Mouse (Mus musculus): Measurements from ENCODE around the gene 1110051M20Rik. TPM values are rescaled to one million over a fixed set of nuclear protein-coding genes. Genes with fewer than 3 reads are reported as not detected.

The 1110051M20Rik gene
- polyA plus RNA-seq, 1 experiment from 2014 or later = 6.0 TPM

DNA sequence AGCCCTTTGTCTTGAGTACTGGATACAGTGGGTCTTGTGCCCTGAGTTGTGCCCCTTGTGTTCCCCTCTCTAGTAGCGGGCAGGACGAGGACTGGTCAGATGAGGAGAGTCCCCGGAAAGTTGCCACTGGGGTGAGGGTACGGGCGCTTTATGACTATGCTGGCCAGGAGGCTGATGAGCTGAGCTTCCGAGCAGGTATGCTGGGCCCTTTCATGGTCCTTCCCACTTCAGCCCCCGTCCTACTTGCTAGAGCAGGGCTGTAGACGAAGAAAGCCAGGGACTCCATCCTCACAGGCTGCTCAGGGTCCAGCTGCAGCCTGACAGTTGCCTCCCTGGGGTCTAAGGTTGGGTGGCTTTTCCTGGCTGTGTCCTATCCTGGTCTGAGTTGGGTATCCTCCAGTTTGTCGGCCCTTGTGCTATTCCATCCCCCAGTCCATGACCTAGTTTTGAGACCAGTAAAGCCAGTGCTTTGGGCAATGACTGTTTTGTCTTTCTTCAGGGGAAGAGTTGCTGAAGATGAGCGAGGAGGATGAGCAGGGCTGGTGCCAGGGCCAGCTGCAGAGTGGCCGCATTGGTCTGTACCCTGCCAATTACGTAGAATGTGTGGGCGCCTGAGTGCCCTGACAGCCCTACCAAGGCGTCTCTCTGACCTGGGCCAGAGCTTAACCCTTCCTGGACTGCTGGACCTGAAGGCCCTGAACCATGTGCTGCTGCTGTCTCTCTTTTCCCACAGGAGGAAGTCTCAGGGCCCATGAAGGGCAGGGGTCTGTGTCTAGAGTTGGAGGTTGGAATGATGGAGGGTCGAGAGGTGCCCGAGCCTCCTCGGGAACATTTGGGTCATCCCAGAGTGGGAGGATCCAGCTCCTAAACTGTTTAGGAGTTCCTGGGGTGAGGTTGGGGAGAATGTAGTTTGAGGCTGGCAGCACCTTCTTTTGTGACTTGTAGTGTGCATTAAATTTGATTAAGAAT, 180.5 kb downstream of the 1110051M20Rik start:
- peaks cover 24% of the 10 kb centered on the region for H3K36me3 ChIP-seq (ENCODE audit: control insufficient read depth, insufficient read depth)
- H3K9ac ChIP-seq (ENCODE audit: low read depth, low read length) = peak overlapping the region; percentile 69
- H3K27ac ChIP-seq (ENCODE audit: low read length) = peak overlapping the region; percentile 82
- peaks cover 17% of the 10 kb centered on the region for H3K4me1 ChIP-seq (ENCODE audit: control insufficient read depth, low read depth, low read length)
- WGBS (ENCODE audit: insufficient replicate concordance) = 75% methylated on average over 17 of the region's 17 CpGs
- peaks cover 5% of the 10 kb centered on the region for H3K27me3 ChIP-seq (ENCODE audit: control insufficient read depth, insufficient read depth, low read depth, low read length)
- ATAC-seq (ENCODE audit: low read depth) = no peak
- H3K4me3 ChIP-seq (ENCODE audit: low read depth, low read length) = peak overlapping the region; percentile 86
- H3K9me3 ChIP-seq (replicated peaks; ENCODE audit: control insufficient read depth, low read length) = no peaks in the 10 kb centered on the region
- peak overlapping the region; percentile 89 for H3K4me2 ChIP-seq (ENCODE audit: low read depth, low read length)

DNA sequence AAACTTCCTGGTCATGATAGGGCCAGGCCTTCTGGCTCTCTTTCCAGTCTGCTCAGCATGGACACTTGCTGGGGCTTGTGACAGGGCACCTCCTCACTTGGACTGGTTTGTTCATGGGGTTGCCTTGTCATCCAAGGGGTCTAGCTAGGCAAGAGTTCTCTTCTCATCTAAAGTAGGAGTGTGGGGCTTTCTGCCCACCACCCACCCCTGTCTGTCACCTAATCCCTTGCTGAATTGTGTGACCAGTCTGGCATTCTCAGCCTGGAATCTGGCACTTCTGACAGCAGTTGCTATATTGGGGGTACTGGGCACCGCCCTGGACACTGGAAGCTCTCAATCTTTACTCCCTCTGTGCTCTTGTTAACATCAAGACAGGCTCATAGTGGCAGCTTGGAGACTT, 185.0 kb downstream of the 1110051M20Rik start:
- Histone ChIP-seq H3K4me3 (ENCODE audit: low read depth, low read length) (no peak overlapping the region), H3K9me3 (replicated peaks; ENCODE audit: control insufficient read depth, low read length) (no peaks in the 10 kb centered on the region), H3K36me3 (ENCODE audit: control insufficient read depth, insufficient read depth) (no peaks in the 10 kb centered on the region), H3K4me1 (ENCODE audit: control insufficient read depth, low read depth, low read length) (peaks cover 13% of the 10 kb centered on the region), H3K27me3 (ENCODE audit: control insufficient read depth, insufficient read depth, low read depth, low read length) (peaks cover 50% of the 10 kb centered on the region), H3K9ac (ENCODE audit: low read depth, low read length) (no peak overlapping the region), H3K4me2 (ENCODE audit: low read depth, low read length) (no peak overlapping the region), H3K27ac (ENCODE audit: low read length) (no peak overlapping the region)
- no peak for ATAC-seq (ENCODE audit: low read depth)
- 64% methylated on average over 1 of the region's 1 CpGs for WGBS (ENCODE audit: insufficient replicate concordance)

- Histone ChIP-seq H3K36me3 (ENCODE audit: control insufficient read depth, insufficient read depth) (no peaks in the 10 kb centered on the region), H3K9ac (ENCODE audit: low read depth, low read length) (no peak overlapping the region), H3K4me2 (ENCODE audit: low read depth, low read length) (peak overlapping the region; percentile 43; the same call in 1 of the 2 replicates), H3K27ac (ENCODE audit: low read length) (no peak overlapping the region), H3K27me3 (ENCODE audit: control insufficient read depth, insufficient read depth, low read depth, low read length) (peaks cover 57% of the 10 kb centered on the region), H3K9me3 (replicated peaks; ENCODE audit: control insufficient read depth, low read length) (no peaks in the 10 kb centered on the region), H3K4me1 (ENCODE audit: control insufficient read depth, low read depth, low read length) (peaks cover 7% of the 10 kb centered on the region), H3K4me3 (ENCODE audit: low read depth, low read length) (no peak overlapping the region)
- ATAC-seq (ENCODE audit: low read depth) = no peak
- WGBS (ENCODE audit: insufficient replicate concordance) = 35% methylated on average over 1 of the region's 1 CpGs
Measured at GRCm38 (mm10) chr2:91258830-91259229, 185.7 kb downstream of the 1110051M20Rik start.

GRCm38 (mm10) chr2:91258054-91258453, 186.4 kb downstream of the 1110051M20Rik start:
- Histone ChIP-seq H3K4me2 (ENCODE audit: low read depth, low read length) (peak overlapping the region; percentile 43), H3K27me3 (ENCODE audit: control insufficient read depth, insufficient read depth, low read depth, low read length) (peaks cover 64% of the 10 kb centered on the region), H3K36me3 (ENCODE audit: control insufficient read depth, insufficient read depth) (no peaks in the 10 kb centered on the region), H3K9me3 (replicated peaks; ENCODE audit: control insufficient read depth, low read length) (no peaks in the 10 kb centered on the region), H3K9ac (ENCODE audit: low read depth, low read length) (peak overlapping the region; percentile 21; the same call in 1 of the 2 replicates), H3K27ac (ENCODE audit: low read length) (peak overlapping the region; percentile 5; the same call in 1 of the 2 replicates), H3K4me3 (ENCODE audit: low read depth, low read length) (peak overlapping the region; percentile 52), H3K4me1 (ENCODE audit: control insufficient read depth, low read depth, low read length) (peaks cover 5% of the 10 kb centered on the region)
- WGBS (ENCODE audit: insufficient replicate concordance) = 58% methylated on average over 5 of the region's 5 CpGs
- 0 out of 2 replicates have a peak, but pooled peaks have one; percentile 14 for ATAC-seq (ENCODE audit: low read depth)

GRCm38 (mm10) chr2:91257126-91257980, 187.2 kb downstream of the 1110051M20Rik start:
- Histone ChIP-seq H3K27me3 (ENCODE audit: control insufficient read depth, insufficient read depth, low read depth, low read length) (peaks cover 71% of the 10 kb centered on the region), H3K9me3 (replicated peaks; ENCODE audit: control insufficient read depth, low read length) (no peaks in the 10 kb centered on the region), H3K4me3 (ENCODE audit: low read depth, low read length) (peak overlapping the region; percentile 52), H3K27ac (ENCODE audit: low read length) (peak overlapping the region; percentile 36; the same call in 1 of the 2 replicates), H3K9ac (ENCODE audit: low read depth, low read length) (peak overlapping the region; percentile 22), H3K4me2 (ENCODE audit: low read depth, low read length) (peak overlapping the region; percentile 43), H3K4me1 (ENCODE audit: control insufficient read depth, low read depth, low read length) (peaks cover 5% of the 10 kb centered on the region), H3K36me3 (ENCODE audit: control insufficient read depth, insufficient read depth) (no peaks in the 10 kb centered on the region)
- WGBS (ENCODE audit: insufficient replicate concordance) = 6% methylated on average over 22 of the region's 22 CpGs
- peak; percentile 60 for ATAC-seq (ENCODE audit: low read depth)

- WGBS (ENCODE audit: insufficient replicate concordance) = 2% methylated on average over 52 of the region's 52 CpGs
- H3K27me3 ChIP-seq (ENCODE audit: control insufficient read depth, insufficient read depth, low read depth, low read length) = peaks cover 75% of the 10 kb centered on the region
- H3K9ac ChIP-seq (ENCODE audit: low read depth, low read length) = peak overlapping the region; percentile 6
- peaks cover 5% of the 10 kb centered on the region for H3K4me1 ChIP-seq (ENCODE audit: control insufficient read depth, low read depth, low read length)
- no peaks in the 10 kb centered on the region for H3K36me3 ChIP-seq (ENCODE audit: control insufficient read depth, insufficient read depth)
- H3K27ac ChIP-seq (ENCODE audit: low read length) = 0 out of 2 replicates have a peak overlapping the region, but pooled peaks have one; percentile 1
- peak; percentile 73 for ATAC-seq (ENCODE audit: low read depth)
- H3K4me3 ChIP-seq (ENCODE audit: low read depth, low read length) = peak overlapping the region; percentile 52
- no peaks in the 10 kb centered on the region for H3K9me3 ChIP-seq (replicated peaks; ENCODE audit: control insufficient read depth, low read length)
- peak overlapping the region; percentile 43 for H3K4me2 ChIP-seq (ENCODE audit: low read depth, low read length)
Measured at GRCm38 (mm10) chr2:91256256-91257125, 188.0 kb downstream of the 1110051M20Rik start.

GRCm38 (mm10) chr2:91255661-91256150, 188.8 kb downstream of the 1110051M20Rik start, which contains the start of gene Pacsin3:
TSS of gene Pacsin3 (plus strand) at chr2:91255954.
- H3K4me3 ChIP-seq (ENCODE audit: low read depth, low read length) = peak within 1 kb of the TSS; percentile 52
- H3K27ac ChIP-seq (ENCODE audit: low read length) = 0 out of 2 replicates have a peak within 1 kb of the TSS, but pooled peaks have one; percentile 1
- H3K4me2 ChIP-seq (ENCODE audit: low read depth, low read length) = peak within 1 kb of the TSS; percentile 43
- 1% methylated on average over 27 of the region's 27 CpGs for WGBS (ENCODE audit: insufficient replicate concordance)
- peak within 1 kb of the TSS; percentile 6 for H3K9ac ChIP-seq (ENCODE audit: low read depth, low read length)
- H3K9me3 ChIP-seq (replicated peaks; ENCODE audit: control insufficient read depth, low read length) = no peaks in the 10 kb centered on the region
- ATAC-seq (ENCODE audit: low read depth) = no peak
- peaks cover 5% of the 10 kb centered on the region for H3K4me1 ChIP-seq (ENCODE audit: control insufficient read depth, low read depth, low read length)
- no peaks in the 10 kb centered on the region for H3K36me3 ChIP-seq (ENCODE audit: control insufficient read depth, insufficient read depth)
- peaks cover 75% of the 10 kb centered on the region for H3K27me3 ChIP-seq (ENCODE audit: control insufficient read depth, insufficient read depth, low read depth, low read length)
